Mouse (Mus musculus): ENCODE results near the gene Efna4.

Efna4 gene

GRCm38 (mm10) chr3:89361675-89362074 is 23.8 kb upstream of the Efna4 start, which contains the start of gene Dcst2:
Dcst2 (plus strand) TSS chr3:89361975.
- DNase-seq (ENCODE audit: low spot score): no peak

- DNase-seq (ENCODE audit: low spot score): no peak
These were observed 22.4 kb upstream of the Efna4 start for GRCm38 (mm10) chr3:89360237-89360636.

GRCm38 (mm10) chr3:89359630-89360029 is 21.8 kb upstream of the Efna4 start:
- DNase-seq (ENCODE audit: low spot score): no peak

GRCm38 (mm10) chr3:89356029-89356428 is 18.2 kb upstream of the Efna4 start:
- no peak for DNase-seq (ENCODE audit: low spot score)

GRCm38 (mm10) chr3:89355512-89355902 is 17.7 kb upstream of the Efna4 start:
- no peak for DNase-seq (ENCODE audit: low spot score)

- peak; percentile 73 for DNase-seq (ENCODE audit: low spot score)
These were observed 17.1 kb upstream of the Efna4 start for GRCm38 (mm10) chr3:89354816-89355511.

- no peak for DNase-seq (ENCODE audit: low spot score)
These were observed 13.4 kb upstream of the Efna4 start for GRCm38 (mm10) chr3:89351271-89351670.

- DNase-seq (ENCODE audit: low spot score): peak; percentile 88
These were observed 12.2 kb upstream of the Efna4 start, which contains the start of gene Adam15 for GRCm38 (mm10) chr3:89349869-89350501. Adam15 (minus strand) TSS chr3:89349996.

- DNase-seq (ENCODE audit: low spot score): no peak
These were observed 11.4 kb upstream of the Efna4 start for GRCm38 (mm10) chr3:89348911-89349868.

GRCm38 (mm10) chr3:89347916-89348315 is 10.1 kb upstream of the Efna4 start:
- no peak for DNase-seq (ENCODE audit: low spot score)

- DNase-seq (ENCODE audit: low spot score): no peak
These were observed 9.2 kb upstream of the Efna4 start for GRCm38 (mm10) chr3:89346815-89347540.

- no peak for DNase-seq (ENCODE audit: low spot score)
These were observed 5.5 kb upstream of the Efna4 start for GRCm38 (mm10) chr3:89343279-89343678.

- no peak for DNase-seq (ENCODE audit: low spot score)
These were observed 4.0 kb upstream of the Efna4 start for GRCm38 (mm10) chr3:89341794-89342193.

- DNase-seq (ENCODE audit: low spot score): peak; percentile 67
These were observed 2.6 kb upstream of the Efna4 start for GRCm38 (mm10) chr3:89340465-89340864.

GRCm38 (mm10) chr3:89339416-89339815 is 1.6 kb upstream of the Efna4 start:
- DNase-seq (ENCODE audit: low spot score): no peak

- no peak for DNase-seq (ENCODE audit: low spot score)
These were observed 637 bp downstream of the Efna4 start for GRCm38 (mm10) chr3:89337062-89337720.

- DNase-seq (ENCODE audit: low spot score): no peak
These were observed 1.3 kb downstream of the Efna4 start for GRCm38 (mm10) chr3:89336529-89336928.

- no peak for DNase-seq (ENCODE audit: low spot score)
These were observed 4.8 kb downstream of the Efna4 start for GRCm38 (mm10) chr3:89333053-89333452.

GRCm38 (mm10) chr3:89332476-89332875 is 5.4 kb downstream of the Efna4 start:
- no peak for DNase-seq (ENCODE audit: low spot score)

- no peak for DNase-seq (ENCODE audit: low spot score)
These were observed 5.8 kb downstream of the Efna4 start for GRCm38 (mm10) chr3:89332013-89332412.

- DNase-seq (ENCODE audit: low spot score): no peak
These were observed 6.3 kb downstream of the Efna4 start for GRCm38 (mm10) chr3:89331561-89331960.

Measured in yolk sac, embryonic 10.5 days (tissue).